Mouse (Mus musculus) G1E-ER4 (cell line): Measurements from ENCODE around the gene Tenm2. TPM values are rescaled to one million over a fixed set of nuclear protein-coding genes. Genes with fewer than 3 reads are reported as not detected.

Experiments
- GATA1 ChIP-seq: IDR thresholded peaks from one replicate; pipeline ENCODE4 v1.8.0; 2012; ENCODE audit warnings: low read length, inconsistent platforms
- polyA plus RNA-seq: library from polyadenylated mRNA; stranded (reverse); fragments of >175 nt; gene quantifications from 2 replicates; pipeline ENCODE4 v1.2.3, GENCODE M21; 2012

Tenm2 gene
- polyA plus RNA-seq, 1 experiment: not detected

DNA sequence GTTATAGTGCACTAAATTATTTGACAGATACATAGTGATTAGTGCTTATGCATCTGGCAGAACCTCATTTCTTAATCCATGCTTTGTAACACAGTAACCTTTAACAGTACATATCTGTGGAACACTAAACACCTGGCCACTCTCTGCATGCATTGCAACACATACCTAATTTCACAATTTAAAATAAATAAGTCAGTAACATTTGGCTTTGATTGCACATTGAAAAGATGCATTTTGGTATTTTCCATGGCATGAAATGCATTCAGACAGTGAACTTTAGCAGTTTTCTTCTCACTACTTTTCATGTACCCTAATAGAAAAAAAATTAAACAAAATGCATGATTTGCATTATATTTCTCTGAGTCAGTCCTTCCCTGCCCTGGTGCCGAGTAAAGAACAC is 85.8 kb downstream of the Tenm2 start:
- no peak for TF ChIP-seq GATA1

DNA sequence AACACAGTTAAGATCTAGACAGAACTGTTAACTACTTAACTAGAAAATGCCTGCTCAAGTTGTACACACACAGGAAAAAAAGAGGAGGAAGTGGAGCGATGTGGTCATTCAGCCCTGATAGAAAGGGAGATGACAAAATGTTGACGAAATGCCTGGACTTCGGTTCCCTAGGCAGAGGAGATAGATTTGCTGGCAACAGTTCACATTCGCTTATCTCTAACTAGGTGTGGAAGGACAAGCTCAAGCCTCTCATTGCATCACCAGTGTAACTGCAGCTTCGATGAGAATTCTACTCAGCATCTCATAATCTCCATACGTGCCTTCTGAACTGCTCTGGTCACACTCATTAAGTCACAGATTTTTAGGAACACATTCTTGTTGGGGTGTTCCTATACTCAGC is 91.8 kb downstream of the Tenm2 start:
- TF ChIP-seq GATA1: no peak

DNA sequence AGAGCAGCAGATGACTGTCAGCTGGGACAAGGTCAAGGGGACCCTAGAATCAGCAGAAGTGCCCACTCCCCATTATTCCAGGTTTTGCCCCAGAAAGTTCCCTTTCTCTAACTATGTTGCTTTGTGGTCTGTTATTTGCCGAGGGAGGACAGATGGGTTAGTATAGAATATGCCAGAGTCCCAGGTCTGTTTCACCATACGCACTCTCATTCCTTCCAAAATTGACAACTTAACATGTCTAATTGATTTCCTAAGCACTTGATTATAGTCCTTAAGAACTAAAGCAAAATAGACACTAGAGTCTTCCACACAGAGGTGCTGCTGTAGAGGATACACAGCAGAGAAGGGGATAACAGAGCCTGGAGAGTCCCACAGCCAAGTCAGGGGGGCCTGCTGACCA is 92.3 kb downstream of the Tenm2 start:
- TF ChIP-seq GATA1: no peak

DNA sequence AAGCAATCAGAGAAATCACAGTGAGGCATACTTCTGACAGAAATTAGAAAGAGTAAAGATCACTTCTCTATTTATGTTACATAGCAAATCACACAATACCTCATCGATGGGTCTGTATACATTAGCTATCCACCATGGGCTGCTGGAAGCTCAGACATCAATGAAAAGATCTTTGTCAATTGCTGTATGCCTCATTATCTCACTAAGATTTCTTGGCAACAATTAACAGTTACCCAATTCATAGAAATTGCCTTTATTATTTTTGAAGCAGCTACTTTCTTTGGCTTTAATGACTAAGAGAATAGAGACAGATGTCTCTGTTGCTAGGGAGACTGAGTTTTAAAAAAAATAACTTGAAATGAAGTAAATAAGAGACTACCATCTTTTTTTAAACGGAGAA is 106.9 kb downstream of the Tenm2 start:
- no peak for TF ChIP-seq GATA1

DNA sequence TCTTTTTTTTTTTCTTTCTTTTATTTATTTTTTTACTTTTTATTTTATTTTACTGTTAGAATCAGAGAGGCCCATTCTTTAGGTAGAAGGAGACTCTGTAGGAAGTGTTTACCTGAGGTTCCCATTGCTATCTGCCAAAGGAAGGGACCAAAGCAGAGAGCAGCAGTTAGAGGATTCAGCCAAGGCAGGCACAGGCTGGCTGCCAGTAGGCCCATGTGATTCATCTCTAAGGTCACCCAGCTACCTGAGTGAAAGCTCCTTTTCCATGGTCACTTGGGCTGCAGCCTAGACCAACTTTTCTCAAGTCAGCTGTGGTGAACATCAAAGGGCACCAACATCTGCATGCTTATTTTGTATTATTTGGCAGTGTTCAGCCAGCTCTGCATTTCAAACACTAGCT is 117.7 kb downstream of the Tenm2 start:
- TF ChIP-seq GATA1: no peak

DNA sequence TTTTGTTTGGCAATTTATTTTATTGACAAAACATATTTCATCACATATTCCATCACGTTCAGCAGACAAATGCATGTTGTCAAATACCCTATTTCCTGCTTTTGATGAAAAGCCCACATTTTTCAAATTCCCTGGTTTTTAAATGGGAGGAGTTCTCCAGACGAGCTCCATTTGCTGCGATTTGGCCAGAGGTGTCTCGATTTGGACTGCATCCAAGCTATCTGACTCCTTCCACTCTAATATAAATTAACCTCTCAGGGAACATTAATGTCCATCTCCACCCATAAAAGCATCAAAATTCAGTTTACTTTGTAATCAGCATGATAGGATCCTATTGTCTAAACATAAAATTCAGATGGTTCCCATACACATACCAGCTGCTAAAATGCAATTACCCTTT is 120.6 kb downstream of the Tenm2 start:
- no peak for TF ChIP-seq GATA1

DNA sequence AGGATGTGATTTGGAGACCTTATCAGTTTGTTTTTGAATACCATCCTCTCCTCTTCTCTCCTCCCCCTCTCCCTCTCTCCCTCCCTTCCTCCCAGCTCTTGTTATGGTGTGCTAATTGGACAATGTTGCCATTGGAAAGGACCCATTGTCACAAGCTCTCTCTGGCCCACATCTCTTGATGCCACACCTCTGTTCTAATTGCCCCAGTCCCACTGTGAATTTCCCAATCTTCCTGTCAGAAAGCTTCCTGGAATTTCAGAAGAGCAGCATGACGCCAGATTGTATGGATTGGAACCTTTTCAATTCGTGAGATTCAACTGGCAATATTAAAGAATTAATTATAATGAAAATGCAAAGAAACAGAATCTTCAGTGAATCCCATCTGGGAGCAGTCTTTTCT is 128.7 kb downstream of the Tenm2 start:
- no peak for TF ChIP-seq GATA1

DNA sequence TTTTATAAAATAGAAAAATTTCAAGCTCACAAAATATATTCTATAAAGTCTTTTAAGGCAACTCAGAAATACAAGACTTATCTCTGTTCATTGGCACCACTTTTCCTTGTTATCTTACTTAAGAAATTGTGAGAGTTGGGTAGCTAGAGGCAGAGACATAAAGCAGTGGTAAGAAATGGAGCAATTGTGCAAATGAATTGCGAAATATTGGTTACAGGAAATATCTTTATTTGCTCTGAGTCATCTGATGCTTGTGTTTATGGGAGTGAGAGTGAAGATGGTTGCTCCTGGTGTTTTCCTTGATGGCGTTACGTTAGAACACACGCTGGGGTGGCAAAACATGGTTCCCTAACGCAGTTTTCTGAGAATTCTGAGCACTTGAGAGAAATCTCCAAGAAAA is 156.4 kb downstream of the Tenm2 start:
- no peak for TF ChIP-seq GATA1

DNA sequence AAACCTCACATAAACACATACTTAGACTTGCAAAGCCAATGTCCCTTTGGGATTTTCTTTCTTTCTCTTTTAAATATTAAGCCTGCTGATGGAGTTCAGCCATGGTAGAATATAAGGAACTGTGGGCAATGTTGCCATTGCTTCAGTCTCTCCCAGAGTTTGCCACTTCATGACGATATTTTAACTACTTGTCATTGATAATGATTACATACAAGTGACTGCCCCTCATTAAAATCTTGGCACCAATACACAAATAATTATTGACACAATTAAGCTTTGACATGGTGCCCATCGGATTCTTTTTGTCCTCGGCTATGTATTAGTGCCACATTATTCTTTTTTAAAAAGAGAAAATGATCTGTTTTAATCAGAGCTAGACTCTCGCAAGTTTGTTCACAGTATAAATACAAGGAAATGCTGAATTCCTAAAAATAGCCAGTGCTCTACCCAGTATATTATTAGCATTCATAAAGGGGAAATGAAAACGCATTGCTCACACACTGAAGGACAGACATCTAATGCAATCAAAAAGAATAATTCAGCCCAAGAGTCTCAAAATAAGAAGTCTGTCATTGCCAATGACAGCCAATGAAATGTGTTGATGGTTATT is 158.7 kb downstream of the Tenm2 start:
- TF ChIP-seq GATA1: no peak

DNA sequence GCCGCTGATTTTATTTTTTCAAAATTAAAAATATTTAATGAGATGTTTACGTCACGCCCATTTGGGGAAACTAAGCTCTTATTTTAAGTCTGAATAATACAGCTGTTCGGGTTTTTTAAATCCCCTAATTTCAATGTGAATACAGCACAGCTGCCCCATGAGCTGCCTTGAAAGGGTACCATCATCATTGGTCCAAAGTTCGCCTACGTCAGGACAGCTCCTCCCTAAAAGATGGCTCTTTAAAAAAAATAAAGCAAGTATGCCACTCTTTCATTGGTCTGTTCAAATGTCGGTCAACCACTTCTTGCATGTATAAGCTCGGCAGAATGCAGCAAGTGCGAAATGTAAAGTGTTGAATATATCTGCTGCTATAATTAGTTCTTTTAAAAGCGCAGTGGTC is 160.4 kb downstream of the Tenm2 start:
- TF ChIP-seq GATA1: no peak

DNA sequence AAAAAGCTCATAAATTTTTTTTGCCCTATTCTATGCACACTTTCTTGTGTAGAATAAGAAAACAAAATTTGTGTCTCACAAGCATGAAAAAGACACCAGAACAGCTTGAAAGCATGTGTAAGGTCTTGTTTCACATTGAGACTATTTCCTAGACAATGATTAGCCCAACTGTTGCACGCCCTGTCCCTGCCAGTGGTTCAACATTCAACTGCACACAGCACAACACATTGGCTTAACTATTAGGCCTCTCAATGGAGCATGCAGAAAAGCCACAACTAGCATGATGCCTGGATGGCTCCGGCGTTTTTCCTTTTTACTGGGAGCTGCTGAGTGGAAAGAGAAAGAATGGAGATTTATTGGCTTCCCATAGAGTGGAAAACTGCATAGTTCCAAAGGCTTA is 170.3 kb downstream of the Tenm2 start:
- no peak for TF ChIP-seq GATA1

DNA sequence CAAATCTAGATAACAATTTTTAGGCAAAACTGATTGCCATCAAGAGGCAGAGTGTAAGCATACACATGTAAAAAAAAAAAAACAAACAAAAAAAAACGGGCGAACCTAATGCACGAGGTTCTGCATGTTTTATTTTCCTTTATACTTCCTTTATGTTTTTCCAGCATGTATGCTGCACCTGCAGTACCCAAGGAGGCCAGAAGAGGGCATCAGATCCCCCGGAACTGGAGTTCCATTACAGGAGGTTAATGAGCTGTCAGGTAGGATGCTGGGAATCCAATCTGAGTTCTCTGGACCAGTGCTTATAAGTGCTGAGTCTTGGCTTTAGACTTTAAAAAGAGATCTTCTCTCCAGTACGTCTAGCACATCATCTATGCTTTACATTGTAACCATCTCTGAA is 189.1 kb downstream of the Tenm2 start:
- no peak for TF ChIP-seq GATA1

DNA sequence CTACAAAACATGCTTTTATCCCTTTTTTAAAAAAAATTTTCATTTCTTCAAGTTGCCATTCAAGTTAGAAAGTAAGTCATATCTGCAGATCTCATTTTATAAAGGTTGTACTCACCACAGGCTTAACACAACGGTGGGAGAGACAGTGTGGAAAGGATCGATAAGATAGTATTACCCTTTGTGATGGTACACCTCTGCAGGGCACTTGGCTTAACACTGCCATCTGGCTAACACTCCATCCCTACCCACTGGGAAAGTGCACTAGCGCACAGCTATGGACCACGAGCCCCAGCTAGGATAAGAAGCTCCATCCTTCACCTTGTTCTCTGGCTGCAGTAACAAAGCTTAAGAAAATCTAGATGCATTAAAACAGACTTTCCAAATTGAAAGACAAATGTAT is 194.5 kb downstream of the Tenm2 start:
- no peak for TF ChIP-seq GATA1

DNA sequence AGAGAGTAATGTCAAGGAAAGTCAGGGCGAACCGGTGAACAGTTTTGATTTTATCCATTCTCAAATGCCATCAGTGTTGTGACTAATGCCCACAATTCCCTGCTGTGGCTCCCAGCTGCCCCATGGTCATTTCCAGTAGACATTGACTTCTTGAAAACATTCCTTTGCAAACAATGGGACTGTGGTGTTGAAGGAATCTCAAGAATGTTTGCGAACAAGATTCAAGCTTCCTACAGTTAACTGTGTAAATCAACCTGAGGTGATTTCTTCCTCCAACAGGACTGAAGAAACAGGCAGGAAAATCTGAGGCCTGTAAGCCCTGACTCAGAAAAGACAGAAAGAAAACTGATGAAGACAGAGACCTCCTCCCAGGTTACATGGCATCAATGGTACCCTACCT is 196.5 kb downstream of the Tenm2 start:
- no peak for TF ChIP-seq GATA1

DNA sequence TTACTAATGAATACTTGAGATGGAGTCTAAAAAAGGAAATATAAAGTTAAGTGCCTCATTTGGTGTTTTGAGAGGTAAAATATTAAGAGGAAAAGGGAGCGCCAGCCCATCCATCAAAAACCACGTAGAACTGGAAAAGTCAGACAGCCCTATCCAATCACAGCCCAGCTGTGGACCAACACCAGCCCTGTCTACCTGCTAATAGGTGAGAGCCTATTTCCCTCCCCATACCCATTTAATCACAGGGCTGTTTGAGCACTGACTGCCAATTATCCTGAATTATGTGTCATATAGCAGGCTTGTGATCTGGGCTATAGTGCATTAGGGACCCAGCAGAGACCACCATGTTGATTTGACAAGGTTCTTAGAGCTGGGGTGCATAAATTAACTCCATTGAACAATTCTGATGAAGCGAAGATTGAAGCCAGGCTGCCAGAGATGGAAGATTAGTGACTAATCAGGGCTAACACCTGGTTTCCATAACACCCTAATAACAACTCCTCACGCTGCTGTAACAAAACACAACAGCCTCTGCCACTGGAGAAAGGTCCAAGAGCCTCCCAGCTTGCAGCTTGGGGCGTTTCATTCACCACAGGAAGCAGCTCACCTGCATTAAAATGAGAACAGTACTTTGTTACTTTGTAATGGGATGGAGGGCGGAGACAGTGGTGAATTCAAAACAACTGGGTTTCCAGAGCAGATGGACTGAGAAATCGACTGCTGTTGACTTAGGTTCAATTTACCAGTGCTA is 204.3 kb downstream of the Tenm2 start:
- TF ChIP-seq GATA1: no peak

DNA sequence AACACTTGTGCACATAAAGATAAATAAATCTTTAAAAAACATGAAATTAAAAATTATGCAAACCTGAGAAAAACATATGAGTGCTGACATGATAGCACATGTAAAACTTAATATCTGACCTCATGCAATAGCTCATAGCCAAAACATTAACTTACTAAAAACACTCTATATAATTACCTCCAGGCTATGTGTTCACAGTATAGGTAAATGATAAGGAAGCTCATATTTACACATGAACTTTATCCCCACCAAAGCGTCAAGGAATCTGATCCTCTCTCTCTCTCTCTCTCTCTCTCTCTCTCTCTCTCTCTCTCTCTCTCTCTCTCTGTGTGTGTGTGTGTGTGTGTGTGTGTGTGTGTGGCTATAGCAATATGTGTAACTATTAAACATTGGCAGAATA is 223.9 kb downstream of the Tenm2 start:
- TF ChIP-seq GATA1: no peak

DNA sequence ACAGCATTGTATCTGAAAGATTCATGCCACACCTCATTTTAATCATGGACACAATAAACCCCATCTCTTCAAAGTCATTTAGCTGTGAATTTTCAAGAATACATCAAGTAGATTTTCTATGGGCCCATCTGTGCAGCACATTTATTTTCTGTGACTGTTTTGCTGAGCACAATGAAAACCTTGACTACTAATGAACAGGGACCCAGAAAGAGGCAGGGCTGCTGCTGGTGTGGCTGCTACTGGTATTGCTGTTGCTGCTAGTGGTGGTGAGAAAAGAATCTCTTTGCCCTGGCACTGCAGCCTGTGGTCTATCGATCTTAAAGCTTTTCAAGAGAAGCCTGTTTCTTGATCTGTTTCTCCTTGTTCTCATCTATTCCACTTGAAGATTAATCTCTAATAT is 226.5 kb downstream of the Tenm2 start:
- TF ChIP-seq GATA1: no peak
